Mouse (Mus musculus) liver, adult 2 months (tissue): ENCODE results near the gene Slc7a10. TPM values are rescaled to one million over a fixed set of nuclear protein-coding genes. Genes with fewer than 3 reads are reported as not detected.
A peak's percentile ranks its signal among the peaks of the same experiment; 100 is the strongest.
"Not testable (repeated sequence)": the region's sequence is repeated elsewhere in the genome, so short reads cannot be mapped to it uniquely, and the experiment has no call there.

Experiments
- DNase-seq: peaks from one replicate; pipeline ENCODE4 v3.0.0-alpha.2; 2011; ENCODE audit warnings: low read depth, low spot score; ENCODE audit errors: extremely low read depth
- H3K27ac ChIP-seq: fragments of 200-500 bp; replicated peaks from 2 replicates; pipeline ENCODE4 v1.5.1; 2012; ENCODE audit warnings: low read depth, mild to moderate bottlenecking, control low read depth, inconsistent platforms, low read length; ENCODE audit not compliant: insufficient read depth
- H3K27me3 ChIP-seq: fragments of 200-500 bp; 2 replicates; pipeline ENCODE4 v1.6.1; 2012; ENCODE audit warnings: mild to moderate bottlenecking, moderate library complexity, low read length, inconsistent platforms; ENCODE audit not compliant: control insufficient read depth, insufficient read depth
- H3K36me3 ChIP-seq: fragments of 200-500 bp; 2 replicates; pipeline ENCODE4 v1.6.1; 2012; ENCODE audit warnings: low read length, inconsistent platforms; ENCODE audit not compliant: control insufficient read depth, insufficient read depth
- H3K4me1 ChIP-seq: fragments of 200-500 bp; 2 replicates; pipeline ENCODE4 v1.6.1; 2011; ENCODE audit warnings: low read length; ENCODE audit not compliant: control insufficient read depth, insufficient read depth
- H3K4me3 ChIP-seq: fragments of 200-500 bp; 2 replicates; pipeline ENCODE4 v1.5.1; 2011; ENCODE audit warnings: low read depth, mild to moderate bottlenecking, control low read depth, low read length, moderate library complexity; ENCODE audit not compliant: insufficient read depth
- H3K79me2 ChIP-seq: fragments of 200-500 bp; 2 replicates; pipeline ENCODE4 v1.6.1; 2012; ENCODE audit warnings: inconsistent platforms, mild to moderate bottlenecking, low read length, moderate library complexity; ENCODE audit not compliant: control insufficient read depth, insufficient read depth
- H3K9ac ChIP-seq: fragments of 200-500 bp; 2 replicates; pipeline ENCODE4 v1.6.1; 2012; ENCODE audit warnings: low read depth, mild to moderate bottlenecking, control low read depth, inconsistent platforms, low read length
- CTCF ChIP-seq: fragments of 200-500 bp; IDR thresholded peaks from 2 replicates; pipeline ENCODE4 v1.5.1; 2011; ENCODE audit warnings: low read depth, low read length, control low read depth
- POLR2A ChIP-seq: fragments of 200-500 bp; IDR thresholded peaks from 2 replicates; pipeline ENCODE4 v1.6.1; 2011; ENCODE audit warnings: low read length, control low read depth; ENCODE audit not compliant: insufficient read depth; ENCODE audit errors: extremely low read depth
- WGBS: fragments of 180-500 bp; shearing (Covaris S2); methylation state at CpG from one replicate; pipeline ENCODE4 v1.1.7; 2018; 5-methylcytosine and 5-hydroxymethylcytosine counted together
- polyA plus RNA-seq: library from polyadenylated mRNA; depleted of rRNA; stranded (reverse); fragments of >200 nt; gene quantifications from 2 replicates; pipeline ENCODE4 v1.2.3, GENCODE M21; 2012; rRNA removed
- total RNA-seq: library from RNA; depleted of rRNA; stranded (reverse); fragments of >200 nt; gene quantifications from 2 replicates; pipeline ENCODE4 v1.2.3, GENCODE M21; 2014; rRNA removed

Slc7a10 gene
- total and polyA plus RNA-seq, 2 experiments: 0.09 TPM; not detected in 1

- Histone ChIP-seq H3K36me3 (no peaks in the 10 kb centered on the region), H3K27me3 (no peaks in the 10 kb centered on the region), H3K27ac (no peak overlapping the region), H3K79me2 (no peaks in the 10 kb centered on the region), H3K4me3 (no peak overlapping the region), H3K9ac (no peak overlapping the region), H3K4me1 (no peaks in the 10 kb centered on the region; the same call in 1 of the 2 replicates)
- no peak for DNase-seq
- TF ChIP-seq CTCF: no peak; the same call in 1 of the 2 replicates
- TF ChIP-seq POLR2A: no peak
- 80% methylated on average over 3 of the region's 3 CpGs for WGBS
These were observed 44.1 kb downstream of the Slc7a10 start for GRCm38 (mm10) chr7:35230333-35230732.

- Histone ChIP-seq H3K79me2 (no peaks in the 10 kb centered on the region), H3K27ac (no peak overlapping the region), H3K4me3 (no peak overlapping the region), H3K36me3 (no peaks in the 10 kb centered on the region), H3K4me1 (no peaks in the 10 kb centered on the region; the same call in 1 of the 2 replicates), H3K27me3 (no peaks in the 10 kb centered on the region), H3K9ac (no peak overlapping the region)
- WGBS: 70% methylated on average over 13 of the region's 13 CpGs
- DNase-seq: no peak
- TF ChIP-seq POLR2A: no peak
- TF ChIP-seq CTCF: no peak
These were observed 46.7 kb downstream of the Slc7a10 start for GRCm38 (mm10) chr7:35232796-35233455.

- no peaks in the 10 kb centered on the region for H3K79me2 ChIP-seq
- no peak for TF ChIP-seq CTCF
- TF ChIP-seq POLR2A: no peak
- H3K27ac ChIP-seq: no peak overlapping the region
- H3K9ac ChIP-seq: no peak overlapping the region; the same call in 1 of the 2 replicates
- no peaks in the 10 kb centered on the region for H3K36me3 ChIP-seq
- H3K4me1 ChIP-seq: no peaks in the 10 kb centered on the region; the same call in 1 of the 2 replicates
- WGBS: 78% methylated on average over 12 of the region's 12 CpGs
- no peak for DNase-seq
- no peaks in the 10 kb centered on the region for H3K27me3 ChIP-seq
- H3K4me3 ChIP-seq: no peak overlapping the region
These were observed 47.7 kb downstream of the Slc7a10 start for GRCm38 (mm10) chr7:35233861-35234260.

- under 1% methylated on average over 45 of the region's 45 CpGs for WGBS
- Histone ChIP-seq H3K4me3 (peak overlapping the region; percentile 64), H3K79me2 (no peaks in the 10 kb centered on the region), H3K36me3 (no peaks in the 10 kb centered on the region), H3K4me1 (no peaks in the 10 kb centered on the region; the same call in 1 of the 2 replicates), H3K27me3 (no peaks in the 10 kb centered on the region), H3K27ac (peak overlapping the region; percentile 82), H3K9ac (peak overlapping the region; percentile 69)
- DNase-seq: peak; percentile 86
- TF ChIP-seq CTCF: no peak
- TF ChIP-seq POLR2A: no peak
These were observed 48.4 kb downstream of the Slc7a10 start for GRCm38 (mm10) chr7:35234361-35235245.

GRCm38 (mm10) chr7:35235308-35235707, 49.1 kb downstream of the Slc7a10 start:
- no peaks in the 10 kb centered on the region for H3K79me2 ChIP-seq
- 0 out of 2 replicates have a peak overlapping the region, but pooled peaks have one; percentile 24 for H3K27ac ChIP-seq
- H3K9ac ChIP-seq: 0 out of 2 replicates have a peak overlapping the region, but pooled peaks have one; percentile 23
- H3K36me3 ChIP-seq: no peaks in the 10 kb centered on the region
- peak overlapping the region; percentile 33; the same call in 1 of the 2 replicates for H3K4me3 ChIP-seq
- H3K27me3 ChIP-seq: no peaks in the 10 kb centered on the region
- TF ChIP-seq CTCF (no peak), POLR2A (no peak)
- H3K4me1 ChIP-seq: no peaks in the 10 kb centered on the region; the same call in 1 of the 2 replicates
- DNase-seq: peak; percentile 41
- 24% methylated on average over 9 of the region's 9 CpGs for WGBS

- 76% methylated on average over 3 of the region's 3 CpGs for WGBS
- not testable (repeated sequence) for H3K9ac ChIP-seq, H3K27ac ChIP-seq, H3K4me3 ChIP-seq, H3K27me3 ChIP-seq, H3K79me2 ChIP-seq, H3K36me3 ChIP-seq, H3K4me1 ChIP-seq, DNase-seq
These were observed 51.8 kb downstream of the Slc7a10 start for GRCm38 (mm10) chr7:35237935-35238334.

Other genes starting within 250 kb of the Slc7a10 start
- 24.9 and 26.4 TPM in 2 replicates for gene Cebpg, start 129.8 kb upstream of the Slc7a10 start, total RNA-seq
- gene Cebpg, start 129.8 kb upstream of the Slc7a10 start, polyA plus RNA-seq: 7.3 and 8.5 TPM in 2 replicates
- gene Cebpa, start 67.1 kb upstream of the Slc7a10 start, total RNA-seq: 177 and 199 TPM in 2 replicates
- 349 and 390 TPM in 2 replicates for gene Cebpa, start 67.1 kb upstream of the Slc7a10 start, polyA plus RNA-seq
- gene Lrp3, start 29.1 kb downstream of the Slc7a10 start, total RNA-seq: 6.1 and 7.7 TPM in 2 replicates
- gene Lrp3, start 29.1 kb downstream of the Slc7a10 start, polyA plus RNA-seq: 14.4 and 15.2 TPM in 2 replicates
- gene Gpatch1, start 132.1 kb downstream of the Slc7a10 start, total RNA-seq: 4.1 and 5.3 TPM in 2 replicates
- gene Gpatch1, start 132.1 kb downstream of the Slc7a10 start, polyA plus RNA-seq: 1.9 and 2.5 TPM in 2 replicates
- gene Rhpn2, start 147.8 kb downstream of the Slc7a10 start, total RNA-seq: 14.0 and 18.5 TPM in 2 replicates
- gene Rhpn2, start 147.8 kb downstream of the Slc7a10 start, polyA plus RNA-seq: 6.8 and 6.9 TPM in 2 replicates
- 0.81 and 1.0 TPM in 2 replicates for gene Faap24, start 210.5 kb downstream of the Slc7a10 start, total RNA-seq
- 1.8 and 2.1 TPM in 2 replicates for gene Faap24, start 210.5 kb downstream of the Slc7a10 start, polyA plus RNA-seq
- gene Cep89, start 210.7 kb downstream of the Slc7a10 start, total RNA-seq: 3.2 TPM in 2 replicates
- gene Cep89, start 210.7 kb downstream of the Slc7a10 start, polyA plus RNA-seq: 3.3 and 5.0 TPM in 2 replicates